Mouse (Mus musculus): Measurements from ENCODE around the gene Mt4. TPM values are rescaled to one million over a fixed set of nuclear protein-coding genes. Genes with fewer than 3 reads are reported as not detected.

The Mt4 gene
- polyA plus RNA-seq, 1 experiment = not detected

DNA sequence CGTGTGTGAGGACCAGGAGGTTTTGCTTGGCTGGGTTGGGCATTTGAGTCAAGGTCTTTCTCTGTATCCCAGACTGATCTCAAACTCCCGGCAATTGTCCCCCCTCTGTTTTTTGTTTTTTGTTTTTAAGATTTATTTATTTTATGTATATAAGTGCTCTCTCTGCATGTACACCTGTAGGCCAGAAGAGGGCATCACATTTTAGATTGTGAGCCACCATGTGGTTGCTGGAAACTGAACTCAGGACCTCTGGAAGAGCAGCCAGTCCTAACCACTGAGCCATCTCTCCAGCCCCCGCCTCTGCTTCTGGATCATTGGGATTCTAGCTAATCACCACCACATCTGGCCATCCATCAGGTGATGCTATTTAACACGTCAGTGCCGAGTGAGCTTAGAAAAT is 27.2 kb upstream of the Mt4 start:
- no peak overlapping the region for H3K27ac ChIP-seq (ENCODE audit: insufficient read depth, low read length)
- no peak overlapping the region for H3K4me3 ChIP-seq (ENCODE audit: insufficient read depth, low read length)
- no peaks in the 10 kb centered on the region for H3K4me1 ChIP-seq (ENCODE audit: control insufficient read depth, insufficient read depth, low read length)
- no peak for TF ChIP-seq POLR2A (IDR thresholded peaks at IDR 0.05; ENCODE audit: low read depth, low read length)
- TF ChIP-seq CTCF (IDR thresholded peaks at IDR 0.05; ENCODE audit: borderline replicate concordance, insufficient read depth, low read length) = no peak

- TF ChIP-seq POLR2A (IDR thresholded peaks at IDR 0.05; ENCODE audit: low read depth, low read length) (no peak), CTCF (IDR thresholded peaks at IDR 0.05; ENCODE audit: borderline replicate concordance, insufficient read depth, low read length) (no peak)
- no peak overlapping the region for H3K27ac ChIP-seq (ENCODE audit: insufficient read depth, low read length)
- H3K4me1 ChIP-seq (ENCODE audit: control insufficient read depth, insufficient read depth, low read length) = no peaks in the 10 kb centered on the region
- no peak overlapping the region for H3K4me3 ChIP-seq (ENCODE audit: insufficient read depth, low read length)
These were observed 26.3 kb upstream of the Mt4 start for GRCm38 (mm10) chr8:94110526-94111177.

DNA sequence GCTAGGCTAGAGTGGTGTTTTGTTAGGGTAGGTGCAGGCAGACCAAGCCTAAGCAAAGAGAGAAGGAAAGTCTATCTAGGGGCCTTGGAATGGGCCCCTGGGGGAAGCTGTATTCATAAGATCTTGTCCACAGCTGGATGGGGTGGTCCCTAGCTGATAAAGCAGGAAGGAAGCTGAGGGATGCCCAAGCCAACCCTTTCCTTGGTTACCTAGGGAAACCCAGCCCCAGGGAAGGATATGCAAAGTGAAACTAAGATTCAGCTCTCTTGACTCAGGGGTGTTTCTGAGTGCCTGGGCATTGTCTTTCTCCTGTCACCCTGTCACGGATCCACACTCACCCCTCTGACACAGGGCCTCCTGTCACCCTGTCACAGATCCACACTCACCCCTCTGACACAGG is 23.6 kb upstream of the Mt4 start:
- no peak overlapping the region for H3K27ac ChIP-seq (ENCODE audit: insufficient read depth, low read length)
- H3K4me1 ChIP-seq (ENCODE audit: control insufficient read depth, insufficient read depth, low read length) = no peaks in the 10 kb centered on the region
- no peak overlapping the region for H3K4me3 ChIP-seq (ENCODE audit: insufficient read depth, low read length)
- TF ChIP-seq POLR2A (IDR thresholded peaks at IDR 0.05; ENCODE audit: low read depth, low read length) = no peak
- no peak for TF ChIP-seq CTCF (IDR thresholded peaks at IDR 0.05; ENCODE audit: borderline replicate concordance, insufficient read depth, low read length)

DNA sequence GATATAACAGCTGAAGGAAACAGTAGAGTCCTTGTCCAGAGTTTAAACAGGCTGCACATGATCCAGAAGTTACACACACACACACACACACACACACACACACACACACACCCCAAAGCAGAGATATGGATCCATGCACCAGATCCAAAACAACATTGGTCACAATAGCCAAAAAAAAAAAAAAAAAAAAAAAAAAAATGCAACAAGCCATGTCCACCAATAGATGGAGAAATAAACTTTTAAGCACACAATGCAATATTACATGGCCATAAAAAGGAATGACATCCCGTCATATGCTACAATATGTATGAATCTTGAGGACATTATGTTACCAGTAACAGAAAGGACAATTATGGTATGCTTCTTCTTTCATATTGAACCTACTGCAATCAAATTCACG is 23.0 kb upstream of the Mt4 start:
- no peaks in the 10 kb centered on the region for H3K4me1 ChIP-seq (ENCODE audit: control insufficient read depth, insufficient read depth, low read length)
- H3K4me3 ChIP-seq (ENCODE audit: insufficient read depth, low read length) = no peak overlapping the region
- H3K27ac ChIP-seq (ENCODE audit: insufficient read depth, low read length) = no peak overlapping the region
- no peak for TF ChIP-seq CTCF (IDR thresholded peaks at IDR 0.05; ENCODE audit: borderline replicate concordance, insufficient read depth, low read length)
- TF ChIP-seq POLR2A (IDR thresholded peaks at IDR 0.05; ENCODE audit: low read depth, low read length) = no peak

DNA sequence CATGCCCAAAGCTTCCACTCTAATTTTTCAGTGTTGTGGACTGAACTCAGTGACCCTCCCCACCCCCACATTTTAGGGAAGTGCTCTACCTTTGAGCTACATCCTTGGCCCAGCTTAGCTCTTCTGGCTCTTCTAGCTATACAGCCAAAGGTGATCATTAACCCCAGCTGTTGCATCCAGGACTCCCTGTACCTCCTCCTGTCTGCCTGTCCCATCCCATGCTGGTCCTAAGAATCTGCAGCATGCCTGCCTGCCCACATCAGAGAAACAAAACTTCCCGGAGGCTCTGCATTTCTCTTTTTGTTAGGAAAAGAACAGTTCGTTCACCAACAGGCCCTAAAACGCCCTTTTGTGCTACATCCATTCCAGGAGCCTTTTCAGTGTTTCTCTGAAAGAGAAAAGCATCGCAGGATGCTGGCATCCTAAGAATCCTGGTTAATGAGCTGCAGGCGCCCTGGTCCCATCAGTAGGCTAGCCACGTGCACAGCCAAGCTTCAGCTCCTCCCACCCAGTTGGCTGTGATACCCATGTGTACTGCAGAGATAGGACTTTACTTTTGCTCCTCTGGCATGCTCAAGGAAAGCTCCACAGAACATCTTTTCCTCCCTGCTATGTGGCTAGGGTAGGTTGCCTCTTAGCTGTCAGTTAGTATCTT is 18.1 kb upstream of the Mt4 start:
- Histone ChIP-seq H3K4me1 (ENCODE audit: control insufficient read depth, insufficient read depth, low read length) (no peaks in the 10 kb centered on the region), H3K4me3 (ENCODE audit: insufficient read depth, low read length) (no peak overlapping the region), H3K27ac (ENCODE audit: insufficient read depth, low read length) (no peak overlapping the region)
- TF ChIP-seq CTCF (IDR thresholded peaks at IDR 0.05; ENCODE audit: borderline replicate concordance, insufficient read depth, low read length) (no peak), POLR2A (IDR thresholded peaks at IDR 0.05; ENCODE audit: low read depth, low read length) (no peak)

GRCm38 (mm10) chr8:94121625-94122024 is 15.4 kb upstream of the Mt4 start:
- Histone ChIP-seq H3K4me3 (ENCODE audit: insufficient read depth, low read length) (no peak overlapping the region), H3K4me1 (ENCODE audit: control insufficient read depth, insufficient read depth, low read length) (no peaks in the 10 kb centered on the region), H3K27ac (ENCODE audit: insufficient read depth, low read length) (no peak overlapping the region)
- no peak for TF ChIP-seq CTCF (IDR thresholded peaks at IDR 0.05; ENCODE audit: borderline replicate concordance, insufficient read depth, low read length)
- TF ChIP-seq POLR2A (IDR thresholded peaks at IDR 0.05; ENCODE audit: low read depth, low read length) = no peak

DNA sequence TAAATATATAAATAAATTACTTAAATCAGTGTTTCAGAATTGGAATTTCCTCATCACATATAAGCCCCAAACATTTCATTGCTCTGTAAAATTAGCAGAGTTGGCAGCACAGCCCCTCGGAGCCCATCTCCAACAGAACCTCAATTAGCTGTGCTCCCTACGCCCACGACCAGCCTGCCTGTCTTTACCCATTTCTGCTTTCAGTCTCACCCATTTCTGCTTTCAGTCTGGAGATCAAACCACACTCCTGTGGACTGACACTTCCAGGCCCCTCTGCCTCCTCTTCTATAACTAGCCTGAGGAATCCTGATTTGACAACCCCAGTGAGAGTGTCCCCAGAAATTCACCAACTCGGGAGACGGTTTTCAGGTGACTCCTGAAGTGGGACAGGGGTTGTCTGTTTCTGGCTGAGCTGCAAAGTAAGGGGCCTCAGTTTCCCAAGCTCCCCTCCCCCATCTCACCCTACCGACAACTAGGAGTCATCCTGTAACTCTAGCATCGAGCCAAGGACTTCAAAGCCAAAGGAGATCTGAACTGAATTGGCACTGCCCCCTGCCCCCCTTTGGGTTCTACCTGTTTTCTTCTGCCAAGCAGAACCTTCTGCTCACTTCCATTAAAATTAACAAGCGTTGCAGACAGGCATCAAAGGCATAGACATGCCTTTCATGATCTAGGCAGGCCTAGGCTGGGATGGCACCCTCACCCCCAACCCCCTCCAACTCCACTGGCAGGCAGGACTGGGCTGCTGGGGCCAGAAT is 14.1 kb upstream of the Mt4 start:
- Histone ChIP-seq H3K4me1 (ENCODE audit: control insufficient read depth, insufficient read depth, low read length) (no peaks in the 10 kb centered on the region), H3K4me3 (ENCODE audit: insufficient read depth, low read length) (no peak overlapping the region), H3K27ac (ENCODE audit: insufficient read depth, low read length) (no peak overlapping the region)
- TF ChIP-seq POLR2A (IDR thresholded peaks at IDR 0.05; ENCODE audit: low read depth, low read length) = no peak
- TF ChIP-seq CTCF (IDR thresholded peaks at IDR 0.05; ENCODE audit: borderline replicate concordance, insufficient read depth, low read length) = no peak

GRCm38 (mm10) chr8:94127711-94128110 is 9.3 kb upstream of the Mt4 start:
- Histone ChIP-seq H3K4me1 (ENCODE audit: control insufficient read depth, insufficient read depth, low read length) (no peaks in the 10 kb centered on the region), H3K27ac (ENCODE audit: insufficient read depth, low read length) (no peak overlapping the region), H3K4me3 (ENCODE audit: insufficient read depth, low read length) (no peak overlapping the region)
- TF ChIP-seq CTCF (IDR thresholded peaks at IDR 0.05; ENCODE audit: borderline replicate concordance, insufficient read depth, low read length) (no peak), POLR2A (IDR thresholded peaks at IDR 0.05; ENCODE audit: low read depth, low read length) (no peak)

- no peak overlapping the region for H3K27ac ChIP-seq (ENCODE audit: insufficient read depth, low read length)
- TF ChIP-seq POLR2A (IDR thresholded peaks at IDR 0.05; ENCODE audit: low read depth, low read length) = no peak
- TF ChIP-seq CTCF (IDR thresholded peaks at IDR 0.05; ENCODE audit: borderline replicate concordance, insufficient read depth, low read length) = no peak
These were observed 7.7 kb upstream of the Mt4 start for GRCm38 (mm10) chr8:94129133-94129789.

More at GRCm38 (mm10) chr8:94129133-94129789, 7.7 kb upstream of the Mt4 start:
- no peak overlapping the region for H3K4me3 ChIP-seq (ENCODE audit: insufficient read depth, low read length)
- H3K4me1 ChIP-seq (ENCODE audit: control insufficient read depth, insufficient read depth, low read length) = peaks cover 3% of the 10 kb centered on the region
